Mouse (Mus musculus) retina, postnatal 1 day (tissue): ENCODE measurements at regions not wholly inside any gene's neighbourhood (a gene's known extent, or its start where the extent isn't known, plus 50 kb on each side); places are given as distances from the start of the nearest gene placed in this dataset.
A peak's percentile ranks its signal among the peaks of the same experiment; 100 is the strongest.
"Not testable (repeated sequence)": the region's sequence is repeated elsewhere in the genome, so short reads cannot be mapped to it uniquely, and the experiment has no call there.

Source experiments
- DNase-seq: peaks from one replicate; pipeline ENCODE4 v3.0.0-alpha.2; 2012

GRCm38 (mm10) chr5:60228966-60229365 lies 1579.7 kb upstream of the G6pd2 start:
- peak; percentile 80 for DNase-seq

GRCm38 (mm10) chr5:60231232-60231891 lies 1577.3 kb upstream of the G6pd2 start:
- not testable (repeated sequence) for DNase-seq

- no peak for DNase-seq
Observed at GRCm38 (mm10) chr5:60244185-60244584, 1564.4 kb upstream of the G6pd2 start.

- DNase-seq = no peak
Observed at GRCm38 (mm10) chr5:60276696-60277095, 1531.9 kb upstream of the G6pd2 start.
